Mouse (Mus musculus) midbrain, embryonic 14.5 days (tissue): ENCODE measurements around the gene Sppl2b. TPM values are rescaled to one million over a fixed set of nuclear protein-coding genes. Genes with fewer than 3 reads are reported as not detected.

ENCODE experiments used
- ATAC-seq: fragments of 200-750 bp; cut with Nextera tagmentation; 2 replicates; pipeline ENCODE4 v1.8.0; 2017; ENCODE audit warnings: moderate number of reproducible peaks, moderate library complexity; ENCODE audit not compliant: low FRiP score, low TSS enrichment
- DNase-seq: peaks from one replicate; pipeline ENCODE4 v3.0.0-alpha.2; 2015
- H3K27ac ChIP-seq: fragments of 300-500 bp; sonication (generic); replicated peaks from 2 replicates; pipeline ENCODE4 v1.5.1; 2014; ENCODE audit warnings: mild to moderate bottlenecking, low read depth, low read length, moderate library complexity
- H3K27me3 ChIP-seq: fragments of 300-500 bp; sonication (generic); 2 replicates; pipeline ENCODE4 v1.6.1; 2014; ENCODE audit warnings: low read length, control low read depth, mixed read lengths; ENCODE audit not compliant: control insufficient read depth, insufficient read depth
- H3K36me3 ChIP-seq: fragments of 300-500 bp; sonication (generic); 2 replicates; pipeline ENCODE4 v1.6.1; 2014; ENCODE audit warnings: low read length, control low read depth; ENCODE audit not compliant: control insufficient read depth, insufficient read depth
- H3K4me1 ChIP-seq: fragments of 300-500 bp; sonication (generic); 2 replicates; pipeline ENCODE4 v1.6.1; 2014; ENCODE audit warnings: mild to moderate bottlenecking, antibody characterized with exemption, low read length, control low read depth; ENCODE audit not compliant: control insufficient read depth, insufficient read depth
- H3K4me2 ChIP-seq: fragments of 300-500 bp; sonication (generic); 2 replicates; pipeline ENCODE4 v1.6.1; 2014; ENCODE audit warnings: mild to moderate bottlenecking, low read length, moderate library complexity
- H3K4me3 ChIP-seq: fragments of 300-500 bp; sonication (generic); replicated peaks from 2 replicates; pipeline ENCODE4 v1.5.1; 2014; ENCODE audit warnings: low read depth, low read length
- H3K9ac ChIP-seq: fragments of 300-500 bp; sonication (generic); replicated peaks from 2 replicates; pipeline ENCODE4 v1.6.1; 2014; ENCODE audit warnings: mild to moderate bottlenecking, low read length, moderate library complexity
- H3K9me3 ChIP-seq: fragments of 300-500 bp; sonication (generic); 2 replicates; pipeline ENCODE4 v1.6.1; 2016; ENCODE audit warnings: low read length, control low read depth, mixed read lengths; ENCODE audit not compliant: control insufficient read depth
- WGBS: fragments of 180-500 bp; shearing (Covaris S2); extraction: QIAGEN DNeasy Blood & Tissue Kit; methylation state at CpG from one replicate; pipeline ENCODE4 v1.1.7; 2014; 5-methylcytosine and 5-hydroxymethylcytosine counted together
- polyA plus RNA-seq: library from polyadenylated mRNA; unstranded; fragments of >200 nt; fragmentation: Nextera tagmentation; extraction: Ambion mirVana; gene quantifications from 2 replicates; pipeline ENCODE4 v1.2.1, GENCODE M21; 2014

The Sppl2b gene
- polyA plus RNA-seq, 1 experiment from 2014 or later = 60.5 TPM

GRCm38 (mm10) chr10:80855749-80856073 is 636 bp downstream of the Sppl2b start:
- no peaks in the 10 kb centered on the region for H3K27me3 ChIP-seq
- peaks cover 26% of the 10 kb centered on the region for H3K4me1 ChIP-seq
- WGBS = 26% methylated on average over 11 of the region's 11 CpGs
- H3K27ac ChIP-seq = no peak overlapping the region
- ATAC-seq (no peak), DNase-seq (no peak)
- H3K9ac ChIP-seq = peak overlapping the region; percentile 86
- peak overlapping the region; percentile 97 for H3K4me3 ChIP-seq
- peaks cover 21% of the 10 kb centered on the region for H3K36me3 ChIP-seq
- no peaks in the 10 kb centered on the region for H3K9me3 ChIP-seq
- peak overlapping the region; percentile 99 for H3K4me2 ChIP-seq

- Histone ChIP-seq H3K9ac (peak overlapping the region; percentile 86; the same call in 1 of the 2 replicates), H3K36me3 (peaks cover 19% of the 10 kb centered on the region), H3K9me3 (no peaks in the 10 kb centered on the region), H3K4me3 (peak overlapping the region; percentile 97; the same call in 1 of the 2 replicates), H3K4me1 (peaks cover 26% of the 10 kb centered on the region), H3K27ac (no peak overlapping the region), H3K27me3 (no peaks in the 10 kb centered on the region), H3K4me2 (peak overlapping the region; percentile 99)
- no peak for DNase-seq
- WGBS = 66% methylated on average over 3 of the region's 3 CpGs
- no peak for ATAC-seq
These were observed 1.2 kb downstream of the Sppl2b start for GRCm38 (mm10) chr10:80856267-80856666.

GRCm38 (mm10) chr10:80856908-80857307 is 1.8 kb downstream of the Sppl2b start:
- H3K4me3 ChIP-seq = no peak overlapping the region
- no peaks in the 10 kb centered on the region for H3K9me3 ChIP-seq
- H3K9ac ChIP-seq = no peak overlapping the region; the same call in 1 of the 2 replicates
- 85% methylated on average over 5 of the region's 5 CpGs for WGBS
- peak overlapping the region; percentile 99; the same call in 1 of the 2 replicates for H3K4me2 ChIP-seq
- H3K27me3 ChIP-seq = no peaks in the 10 kb centered on the region
- peaks cover 19% of the 10 kb centered on the region for H3K36me3 ChIP-seq
- peaks cover 26% of the 10 kb centered on the region for H3K4me1 ChIP-seq
- ATAC-seq = no peak
- H3K27ac ChIP-seq = no peak overlapping the region
- no peak for DNase-seq

GRCm38 (mm10) chr10:80857386-80857785 is 2.3 kb downstream of the Sppl2b start:
- no peaks in the 10 kb centered on the region for H3K27me3 ChIP-seq
- no peak overlapping the region for H3K4me3 ChIP-seq
- H3K27ac ChIP-seq = no peak overlapping the region
- DNase-seq (peak; percentile 11), ATAC-seq (no peak)
- WGBS = 37% methylated on average over 8 of the region's 8 CpGs
- no peak overlapping the region; the same call in 1 of the 2 replicates for H3K9ac ChIP-seq
- H3K4me1 ChIP-seq = peaks cover 26% of the 10 kb centered on the region
- H3K36me3 ChIP-seq = peaks cover 19% of the 10 kb centered on the region
- no peaks in the 10 kb centered on the region for H3K9me3 ChIP-seq
- no peak overlapping the region for H3K4me2 ChIP-seq

- DNase-seq = no peak
- Histone ChIP-seq H3K27ac (no peak overlapping the region), H3K9ac (no peak overlapping the region), H3K36me3 (peaks cover 22% of the 10 kb centered on the region), H3K4me3 (no peak overlapping the region), H3K27me3 (no peaks in the 10 kb centered on the region), H3K4me2 (no peak overlapping the region), H3K4me1 (peaks cover 26% of the 10 kb centered on the region), H3K9me3 (no peaks in the 10 kb centered on the region)
- ATAC-seq = no peak
- WGBS = 55% methylated on average over 3 of the region's 3 CpGs
These were observed 2.8 kb downstream of the Sppl2b start for GRCm38 (mm10) chr10:80857848-80858247.

- no peak overlapping the region for H3K9ac ChIP-seq
- no peak overlapping the region for H3K27ac ChIP-seq
These were observed 3.4 kb downstream of the Sppl2b start for GRCm38 (mm10) chr10:80858350-80858935.

GRCm38 (mm10) chr10:80862305-80862704 is 7.2 kb downstream of the Sppl2b start:
- H3K9me3 ChIP-seq = no peaks in the 10 kb centered on the region
- no peak overlapping the region for H3K27ac ChIP-seq
- no peak overlapping the region for H3K4me2 ChIP-seq
- no peak for ATAC-seq
- no peak overlapping the region for H3K4me3 ChIP-seq
- DNase-seq = no peak
- 95% methylated on average over 5 of the region's 5 CpGs for WGBS
- H3K9ac ChIP-seq = no peak overlapping the region
- no peaks in the 10 kb centered on the region for H3K27me3 ChIP-seq
- H3K4me1 ChIP-seq = peaks cover 2% of the 10 kb centered on the region; the same call in 1 of the 2 replicates
- peaks cover 55% of the 10 kb centered on the region for H3K36me3 ChIP-seq

More at GRCm38 (mm10) chr10:80858350-80858935, 3.4 kb downstream of the Sppl2b start:
- no peaks in the 10 kb centered on the region for H3K9me3 ChIP-seq
- peaks cover 22% of the 10 kb centered on the region for H3K36me3 ChIP-seq
- no peak for DNase-seq
- 87% methylated on average over 7 of the region's 7 CpGs for WGBS
- H3K4me2 ChIP-seq = no peak overlapping the region
- H3K4me3 ChIP-seq = no peak overlapping the region
- peaks cover 26% of the 10 kb centered on the region for H3K4me1 ChIP-seq
- no peaks in the 10 kb centered on the region for H3K27me3 ChIP-seq
- ATAC-seq = no peak

- Histone ChIP-seq H3K27me3 (no peaks in the 10 kb centered on the region), H3K9ac (no peak overlapping the region), H3K4me1 (no peaks in the 10 kb centered on the region), H3K9me3 (no peaks in the 10 kb centered on the region), H3K27ac (no peak overlapping the region), H3K4me2 (no peak overlapping the region), H3K4me3 (no peak overlapping the region), H3K36me3 (peaks cover 69% of the 10 kb centered on the region)
- 87% methylated on average over 16 of the region's 16 CpGs for WGBS
- no peak for ATAC-seq
- no peak for DNase-seq
These were observed 9.4 kb downstream of the Sppl2b start for GRCm38 (mm10) chr10:80864446-80864845.

GRCm38 (mm10) chr10:80870993-80871392 is 15.9 kb downstream of the Sppl2b start:
- 74% methylated on average over 4 of the region's 6 CpGs for WGBS
- Histone ChIP-seq H3K4me3 (no peak overlapping the region), H3K36me3 (peaks cover 26% of the 10 kb centered on the region), H3K9ac (no peak overlapping the region), H3K9me3 (no peaks in the 10 kb centered on the region), H3K4me2 (no peak overlapping the region), H3K27me3 (no peaks in the 10 kb centered on the region), H3K27ac (no peak overlapping the region), H3K4me1 (no peaks in the 10 kb centered on the region)
- DNase-seq (no peak), ATAC-seq (no peak)
